Mouse (Mus musculus): ENCODE measurements at regions not wholly inside any gene's neighbourhood (a gene's known extent, or its start where the extent isn't known, plus 50 kb on each side); places are given as distances from the start of the nearest gene placed in this dataset.
A peak's percentile ranks its signal among the peaks of the same experiment; 100 is the strongest.

GRCm38 (mm10) chr3:143223999-143224729 is 342.4 kb upstream of the Pkn2 start:
- DNase-seq (ENCODE audit: low spot score in 2 of 2), result no peak

- DNase-seq (ENCODE audit: low spot score in 2 of 2), result no peak
Observed at GRCm38 (mm10) chr3:143193263-143193970, 311.6 kb upstream of the Pkn2 start.

- DNase-seq (ENCODE audit: low spot score in 2 of 2), result no peak
Observed at GRCm38 (mm10) chr3:143188931-143189330, 307.1 kb upstream of the Pkn2 start.

GRCm38 (mm10) chr3:143173971-143174370 is 292.2 kb upstream of the Pkn2 start:
- DNase-seq (ENCODE audit: low spot score in 2 of 2), result peak in 1 of 2 experiments; percentile 73

GRCm38 (mm10) chr3:143162444-143162843 is 280.6 kb upstream of the Pkn2 start:
- DNase-seq (ENCODE audit: low spot score in 2 of 2), result no peak

GRCm38 (mm10) chr3:143161993-143162392 is 280.2 kb upstream of the Pkn2 start:
- DNase-seq (ENCODE audit: low spot score in 2 of 2), result no peak

GRCm38 (mm10) chr3:143158568-143158967 is 276.8 kb upstream of the Pkn2 start:
- DNase-seq (ENCODE audit: low spot score in 2 of 2), result no peak

- no peak for DNase-seq (ENCODE audit: low spot score in 2 of 2)
Observed at GRCm38 (mm10) chr3:143156733-143157524, 275.1 kb upstream of the Pkn2 start.

GRCm38 (mm10) chr3:143156174-143156573 is 274.4 kb upstream of the Pkn2 start:
- no peak for DNase-seq (ENCODE audit: low spot score in 2 of 2)

- DNase-seq (ENCODE audit: low spot score in 2 of 2), result no peak
Observed at GRCm38 (mm10) chr3:143155556-143155955, 273.8 kb upstream of the Pkn2 start.

GRCm38 (mm10) chr3:143147471-143147870 is 265.7 kb upstream of the Pkn2 start:
- DNase-seq (ENCODE audit: low spot score in 2 of 2), result no peak

- no peak for DNase-seq (ENCODE audit: low spot score in 2 of 2)
Observed at GRCm38 (mm10) chr3:143138952-143139351, 257.1 kb upstream of the Pkn2 start.

- DNase-seq (ENCODE audit: low spot score in 2 of 2), result no peak
Observed at GRCm38 (mm10) chr3:143134528-143134927, 252.7 kb upstream of the Pkn2 start.

GRCm38 (mm10) chr3:143107733-143108291 is 226.0 kb upstream of the Pkn2 start:
- no peak for DNase-seq (ENCODE audit: low spot score in 2 of 2)

- DNase-seq (ENCODE audit: low spot score in 2 of 2), result no peak
Observed at GRCm38 (mm10) chr3:143104734-143105133, 222.9 kb upstream of the Pkn2 start.

GRCm38 (mm10) chr3:143103333-143103732 is 221.5 kb upstream of the Pkn2 start:
- DNase-seq (ENCODE audit: low spot score in 2 of 2), result no peak

- DNase-seq (ENCODE audit: low spot score in 2 of 2), result peak in 1 of 2 experiments; percentile 21
Observed at GRCm38 (mm10) chr3:143100810-143101645, 219.2 kb upstream of the Pkn2 start.

GRCm38 (mm10) chr3:143100203-143100602 is 218.4 kb upstream of the Pkn2 start:
- no peak for DNase-seq (ENCODE audit: low spot score in 2 of 2)

GRCm38 (mm10) chr3:143092206-143092605 is 210.4 kb upstream of the Pkn2 start:
- DNase-seq (ENCODE audit: low spot score in 2 of 2), result no peak

GRCm38 (mm10) chr3:143090886-143091285 is 209.1 kb upstream of the Pkn2 start:
- no peak for DNase-seq (ENCODE audit: low spot score in 2 of 2)

GRCm38 (mm10) chr3:143090316-143090715 is 208.5 kb upstream of the Pkn2 start:
- no peak for DNase-seq (ENCODE audit: low spot score in 2 of 2)

Measured in left cerebral cortex, adult 8-10 months (tissue).